Mouse (Mus musculus): ENCODE measurements around the gene AA986860.

The AA986860 gene

GRCm38 (mm10) chr1:130737411-130737881 lies 5.7 kb downstream of the AA986860 start:
- no peak for DNase-seq

GRCm38 (mm10) chr1:130737916-130738315 lies 6.1 kb downstream of the AA986860 start:
- DNase-seq, result no peak

GRCm38 (mm10) chr1:130738551-130739106 lies 6.9 kb downstream of the AA986860 start:
- no peak for DNase-seq

GRCm38 (mm10) chr1:130739636-130740035 lies 7.9 kb downstream of the AA986860 start:
- no peak for DNase-seq

- DNase-seq, result peak in 1 of 2 experiments; percentile 33
Observed at GRCm38 (mm10) chr1:130740227-130740648, 8.5 kb downstream of the AA986860 start.

GRCm38 (mm10) chr1:130740781-130741720 lies 9.3 kb downstream of the AA986860 start:
- DNase-seq, result no peak

GRCm38 (mm10) chr1:130742201-130742600 lies 10.4 kb downstream of the AA986860 start:
- no peak for DNase-seq

GRCm38 (mm10) chr1:130743775-130744174 lies 12.0 kb downstream of the AA986860 start:
- DNase-seq, result no peak

GRCm38 (mm10) chr1:130744217-130744616 lies 12.4 kb downstream of the AA986860 start:
- DNase-seq, result no peak

GRCm38 (mm10) chr1:130744961-130745360 lies 13.2 kb downstream of the AA986860 start:
- no peak for DNase-seq

- DNase-seq, result no peak
Observed at GRCm38 (mm10) chr1:130745591-130745990, 13.8 kb downstream of the AA986860 start.

GRCm38 (mm10) chr1:130746819-130747218 lies 15.0 kb downstream of the AA986860 start:
- DNase-seq, result no peak

- DNase-seq, result no peak
Observed at GRCm38 (mm10) chr1:130759689-130760088, 27.9 kb downstream of the AA986860 start.

GRCm38 (mm10) chr1:130761597-130761996 lies 29.8 kb downstream of the AA986860 start:
- DNase-seq, result no peak

GRCm38 (mm10) chr1:130762045-130762760 lies 30.4 kb downstream of the AA986860 start:
- no peak for DNase-seq

- no peak for DNase-seq
Observed at GRCm38 (mm10) chr1:130764027-130764461, 32.3 kb downstream of the AA986860 start.

GRCm38 (mm10) chr1:130767066-130767465 lies 35.3 kb downstream of the AA986860 start:
- peak in 1 of 2 experiments; percentile 26 for DNase-seq

- no peak for DNase-seq
Observed at GRCm38 (mm10) chr1:130769925-130770324, 38.1 kb downstream of the AA986860 start.

- DNase-seq, result peak in 1 of 2 experiments; percentile 11
Observed at GRCm38 (mm10) chr1:130770487-130770886, 38.7 kb downstream of the AA986860 start.

GRCm38 (mm10) chr1:130770981-130771494 lies 39.3 kb downstream of the AA986860 start:
- DNase-seq, result no peak

- no peak for DNase-seq
Observed at GRCm38 (mm10) chr1:130775234-130775633, 43.5 kb downstream of the AA986860 start.

GRCm38 (mm10) chr1:130775691-130776331 lies 44.0 kb downstream of the AA986860 start:
- no peak for DNase-seq

Data from kidney, postnatal 36 days (tissue).